Mouse (Mus musculus) brain, embryonic 14.5 days (tissue): ENCODE results near the gene A530064D06Rik.

ENCODE experiments used
- CTCF ChIP-seq: fragments of 200-500 bp; IDR thresholded peaks from 2 replicates; pipeline ENCODE4 v1.5.1; 2012; ENCODE audit warnings: inconsistent platforms, mild to moderate bottlenecking, moderate library complexity, borderline replicate concordance; ENCODE audit not compliant: insufficient read depth, insufficient read length; ENCODE audit errors: extremely low read depth
- POLR2A ChIP-seq: fragments of 200-500 bp; IDR thresholded peaks from 2 replicates; pipeline ENCODE4 v1.6.1; 2012; ENCODE audit warnings: mild to moderate bottlenecking, inconsistent platforms, borderline replicate concordance; ENCODE audit not compliant: poor library complexity, insufficient read depth, insufficient read length, severe bottlenecking; ENCODE audit errors: extremely low read depth

GRCm38 (mm10) chr17:48215429-48215828 is 48.4 kb upstream of the A530064D06Rik start:
- no peak for TF ChIP-seq CTCF
- TF ChIP-seq POLR2A: no peak
